Mouse (Mus musculus): Measurements from ENCODE around the gene Lars2. TPM values are rescaled to one million over a fixed set of nuclear protein-coding genes. Genes with fewer than 3 reads are reported as not detected.
"Not testable (repeated sequence)": the region's sequence is repeated elsewhere in the genome, so short reads cannot be mapped to it uniquely, and the experiment has no call there.

The Lars2 gene
- total RNA-seq (2021), result 10 to 100 TPM; 78.0 to 86.2 TPM
- long read RNA-seq, experiment 1, partial matches to known transcripts, result 1 of 5 reads
- long read RNA-seq, experiment 1, other reads (novel, unspliced or antisense), result 1 of 5 reads
- long read RNA-seq, experiment 2, transcript Lars2-201 (21 exons, 3,894 nt), result major isoform, 6 of 9 reads
- long read RNA-seq, experiment 2, partial matches to known transcripts, result 2 of 9 reads
- long read RNA-seq, experiment 2, other reads (novel, unspliced or antisense), result 1 of 9 reads

DNA sequence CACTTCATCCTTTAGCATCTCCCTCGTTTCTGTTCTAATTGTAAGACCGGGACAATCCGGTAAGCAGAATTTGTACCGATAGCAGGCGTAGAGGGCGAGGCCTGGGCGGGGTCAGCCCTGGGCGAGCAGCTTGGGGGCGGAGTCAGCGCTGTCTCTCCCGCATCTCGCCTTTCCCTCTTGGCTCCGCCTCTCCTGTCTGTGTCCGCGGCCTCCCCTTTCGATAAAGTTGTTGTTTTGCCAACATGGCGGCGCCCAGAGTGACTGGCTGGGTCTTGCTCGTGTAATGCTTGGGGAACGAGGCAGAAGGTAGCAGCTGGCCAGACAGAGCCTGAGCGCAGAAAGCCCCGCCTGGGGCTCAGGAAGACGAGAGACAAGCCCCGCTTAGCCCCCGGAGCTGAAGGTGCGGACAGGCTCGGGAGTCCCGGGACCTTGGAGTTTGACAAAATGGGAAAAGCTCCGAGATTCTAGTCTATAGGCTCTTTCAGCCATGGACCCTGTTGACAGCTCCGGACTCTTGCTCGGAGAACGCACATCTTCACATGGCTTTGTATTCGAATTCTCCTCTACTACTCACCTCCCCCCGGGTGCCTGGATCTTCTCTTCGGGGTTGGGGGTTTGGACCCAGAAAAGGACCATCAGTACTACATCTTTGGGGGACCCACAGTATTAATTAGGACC is at the start of gene Lars2:
Lars2 (plus strand) TSS at position 220 of the 678 bp plus-strand sequence.
- DNase-seq (ENCODE audit: low spot score in 2 of 2), result peak; percentile 88 to 95

DNA sequence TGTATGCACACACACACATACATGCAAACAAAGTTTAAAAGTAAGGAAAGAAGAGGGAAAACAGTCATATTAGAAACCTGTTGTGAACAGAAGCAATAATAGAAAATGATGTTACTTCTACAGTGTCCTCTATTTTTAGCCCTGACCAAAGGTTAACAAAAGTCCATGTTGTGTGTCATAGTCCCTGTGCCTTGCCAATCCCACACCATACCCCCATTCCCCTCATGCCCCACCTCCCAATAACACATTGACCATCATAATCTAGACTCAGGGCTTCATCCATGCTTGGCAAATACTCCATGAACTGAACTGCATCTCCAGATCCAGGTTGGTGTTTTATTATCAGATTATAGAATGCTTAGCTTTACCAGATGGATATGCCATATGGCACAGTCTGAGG is 40.6 kb upstream of the Lars2 start:
- no peak for DNase-seq (ENCODE audit: low spot score in 2 of 2)

DNA sequence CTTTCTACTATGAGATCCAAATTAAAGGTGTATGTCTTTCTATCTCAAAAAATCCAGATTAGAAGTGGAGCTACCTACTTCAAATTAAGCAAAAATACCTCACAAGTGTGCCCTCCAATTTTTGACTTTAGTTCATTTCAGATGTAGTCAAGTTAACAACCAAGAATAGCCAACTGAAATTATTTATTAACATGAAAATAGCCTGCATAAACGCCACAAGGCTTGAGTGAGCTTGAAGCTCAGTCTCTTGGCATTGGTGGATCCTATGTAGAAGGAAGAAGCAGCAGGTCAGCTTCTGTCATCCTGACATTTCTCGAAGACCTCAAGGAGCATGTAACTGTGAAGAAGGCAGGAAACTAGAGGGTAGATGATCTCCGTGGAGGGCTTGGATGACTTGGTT is 38.4 kb upstream of the Lars2 start:
- no peak for DNase-seq (ENCODE audit: low spot score in 2 of 2)

DNA sequence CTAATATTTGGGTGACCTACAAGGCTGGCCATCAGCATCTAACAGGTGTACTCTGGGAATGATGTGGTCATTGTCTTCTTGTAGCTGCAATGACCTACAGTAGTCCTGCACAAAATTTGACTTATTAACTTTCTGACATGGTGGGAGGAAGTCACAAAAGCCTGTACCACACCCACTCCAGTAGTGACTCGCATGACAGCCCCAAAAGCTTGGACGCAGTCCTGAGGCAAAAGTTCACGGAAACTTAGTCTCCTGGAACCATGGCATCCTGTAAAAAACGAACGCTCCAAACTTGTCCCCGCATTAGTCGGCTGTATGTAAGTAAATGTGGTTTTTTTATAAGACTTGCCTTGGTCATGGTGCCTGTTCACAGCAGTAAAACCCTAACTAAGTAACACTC is 36.9 kb upstream of the Lars2 start:
- no peak for DNase-seq (ENCODE audit: low spot score in 2 of 2)

DNA sequence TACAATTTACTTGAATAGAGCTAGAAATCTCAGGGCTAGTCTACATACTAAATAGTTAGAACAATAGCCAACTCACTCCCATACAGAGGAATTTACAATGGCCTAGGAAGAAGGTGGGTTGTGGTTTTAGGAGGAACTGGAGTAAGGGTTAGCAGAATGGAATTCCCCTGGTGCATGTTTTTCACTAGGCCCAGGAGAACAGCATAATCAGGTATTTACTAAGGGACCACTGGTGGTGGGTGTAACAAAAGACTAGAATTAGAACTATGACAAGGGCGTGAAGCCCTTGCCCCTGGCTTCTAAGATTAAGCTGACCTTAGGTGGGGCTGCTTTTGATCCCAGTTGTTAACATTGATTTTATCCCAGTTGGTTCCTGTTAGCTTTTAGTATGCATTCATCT is 36.5 kb upstream of the Lars2 start:
- not testable (repeated sequence) for DNase-seq (ENCODE audit: low spot score in 2 of 2)

DNA sequence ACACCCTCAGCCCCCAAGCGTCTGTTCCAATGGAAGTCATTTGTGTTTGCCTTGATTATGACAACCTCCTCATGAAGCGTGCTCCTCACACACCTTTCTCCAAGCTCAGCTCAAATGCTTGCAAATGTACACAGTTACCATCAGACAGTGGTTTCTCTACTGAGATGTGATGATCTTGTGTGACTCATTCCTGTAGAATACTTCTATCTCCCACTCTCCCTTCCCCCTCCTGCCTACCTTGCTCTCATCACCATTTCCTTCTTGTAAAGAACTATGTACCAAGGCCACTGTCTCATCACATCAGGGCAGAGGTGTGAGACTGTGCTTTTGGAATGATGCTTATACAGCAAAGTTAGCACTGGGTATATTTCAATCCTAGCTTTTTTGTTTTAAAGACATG is 33.2 kb upstream of the Lars2 start:
- no peak for DNase-seq (ENCODE audit: low spot score in 2 of 2)

DNA sequence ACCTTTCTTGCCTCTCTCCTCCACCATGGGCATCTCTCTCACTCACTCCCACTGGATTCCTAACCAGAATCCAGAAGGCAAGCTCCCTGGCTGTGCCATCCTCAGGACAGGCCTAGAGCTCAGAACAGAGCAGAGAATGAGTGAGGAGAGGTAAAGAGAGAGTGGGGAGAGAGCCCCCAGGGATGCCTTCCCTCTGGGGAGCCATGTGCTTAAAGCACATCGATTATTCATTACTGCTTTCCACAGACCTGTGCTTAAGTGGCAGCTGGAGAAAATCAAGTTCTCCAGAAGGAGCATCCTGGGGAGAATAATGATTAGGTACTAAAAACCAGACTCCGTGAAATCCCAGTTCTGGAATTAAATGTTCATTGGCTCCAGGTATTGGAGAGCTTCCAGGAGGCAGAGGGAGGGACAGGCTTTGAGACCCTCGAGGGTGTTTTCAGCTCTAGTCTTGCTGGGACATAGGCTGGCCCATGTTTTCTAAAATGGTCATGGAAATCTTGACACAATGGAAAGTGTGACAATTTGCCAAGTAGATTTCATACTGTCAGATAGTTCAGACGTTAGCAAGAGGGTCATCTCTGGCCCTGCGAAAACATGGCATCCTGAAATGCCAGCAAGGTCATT is 31.6 kb upstream of the Lars2 start:
- no peak for DNase-seq (ENCODE audit: low spot score in 2 of 2)

DNA sequence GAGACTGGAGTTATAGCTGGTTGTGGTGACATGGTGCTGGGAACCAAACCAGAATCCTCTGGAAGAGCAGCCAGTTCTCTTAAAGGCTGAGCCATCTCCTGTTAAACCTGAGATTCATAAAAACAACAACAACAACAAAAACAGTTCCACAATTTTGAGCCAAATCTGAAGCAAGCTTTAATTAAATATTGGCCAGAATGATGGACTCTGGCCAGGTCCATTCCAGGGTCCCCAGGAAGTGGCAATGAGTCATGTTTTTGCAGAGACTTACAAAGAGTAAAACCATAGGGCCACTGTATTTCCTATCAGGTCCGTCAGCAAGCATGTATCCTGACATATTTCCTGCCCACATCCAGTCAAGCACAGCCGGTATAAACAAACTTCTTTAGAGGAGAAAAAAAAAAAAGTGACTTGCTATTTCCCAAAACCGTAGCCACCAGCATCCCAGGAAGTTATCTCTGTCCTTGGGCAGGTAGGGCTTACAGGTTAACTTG is 27.0 kb upstream of the Lars2 start:
- DNase-seq (ENCODE audit: low spot score in 2 of 2), result no peak

DNA sequence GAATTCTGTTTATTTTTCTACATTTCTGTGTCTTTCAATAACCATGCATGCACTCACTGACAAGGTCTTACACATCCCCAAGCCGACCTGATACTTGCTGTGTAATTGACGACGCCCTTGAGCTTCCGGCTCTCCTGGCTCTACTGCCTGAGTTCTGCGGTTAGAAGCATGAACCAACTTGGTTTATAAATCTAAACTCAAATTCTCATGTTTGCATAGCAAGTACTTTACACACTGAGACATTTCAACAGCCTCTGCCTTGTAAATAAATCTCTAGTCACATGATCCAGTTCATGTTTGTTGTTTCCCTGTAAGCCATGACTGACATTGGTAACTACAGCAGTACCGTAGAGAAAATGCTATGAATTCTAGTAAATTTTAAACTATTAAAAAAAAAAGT is 25.5 kb upstream of the Lars2 start:
- no peak for DNase-seq (ENCODE audit: low spot score in 2 of 2)

DNA sequence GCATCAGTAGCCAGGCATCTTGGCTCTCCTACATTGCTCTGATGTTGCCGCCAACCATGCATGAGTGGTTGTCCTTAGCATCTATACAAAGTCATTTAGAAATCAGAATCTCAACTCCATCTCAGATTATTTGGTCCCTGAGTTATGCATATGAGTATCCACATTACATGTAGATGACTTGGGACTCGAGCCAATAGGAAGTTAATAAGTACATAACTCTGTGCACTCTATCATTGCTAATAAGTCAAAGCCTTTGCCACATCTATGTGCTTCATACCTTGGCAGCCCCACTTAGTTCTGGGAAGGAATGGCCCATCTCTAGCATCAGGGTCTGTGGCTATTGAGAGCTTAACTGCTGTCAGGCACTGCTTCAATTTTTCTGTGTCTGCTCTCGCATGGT is 23.7 kb upstream of the Lars2 start:
- DNase-seq (ENCODE audit: low spot score in 2 of 2), result no peak

DNA sequence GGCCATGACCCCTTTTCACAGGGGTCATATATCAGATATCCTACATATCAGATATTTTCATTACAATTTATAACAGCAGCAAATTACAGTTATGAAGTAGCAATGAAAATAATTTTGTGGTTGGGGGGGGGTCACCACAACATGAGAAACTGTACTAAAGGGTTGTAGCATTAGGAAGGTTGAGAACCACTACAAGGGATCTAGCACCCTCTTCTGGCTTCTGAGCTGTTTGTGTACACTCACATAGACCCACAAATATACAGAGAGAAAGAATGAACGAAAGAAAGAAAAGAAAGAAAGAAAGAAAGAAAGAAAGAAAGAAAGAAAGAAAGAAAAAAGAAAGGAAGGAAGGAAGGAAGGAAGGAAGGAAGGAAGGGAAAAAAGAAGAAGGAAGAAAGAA is 17.4 kb upstream of the Lars2 start:
- DNase-seq (ENCODE audit: low spot score in 2 of 2), result not testable (repeated sequence)

DNA sequence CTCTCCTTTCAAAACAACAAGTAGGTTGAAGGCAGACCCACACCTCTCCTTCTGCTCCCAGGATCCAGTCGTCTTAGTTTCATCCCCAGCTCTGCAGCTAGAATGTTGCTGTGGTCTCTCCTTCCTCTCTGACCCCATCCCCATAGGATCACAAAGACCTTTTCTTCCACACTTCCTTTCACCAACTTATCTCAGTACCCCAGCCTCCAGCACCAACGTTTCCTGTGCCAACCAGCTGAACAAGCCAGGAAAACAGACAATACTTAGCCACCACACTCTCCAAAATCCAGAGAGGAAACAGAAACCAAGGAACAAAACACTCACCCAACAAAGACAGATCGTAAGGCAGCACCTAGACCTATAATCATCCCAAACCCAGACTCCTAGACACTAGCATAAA is 6.7 kb upstream of the Lars2 start:
- DNase-seq (ENCODE audit: low spot score in 2 of 2), result no peak

DNA sequence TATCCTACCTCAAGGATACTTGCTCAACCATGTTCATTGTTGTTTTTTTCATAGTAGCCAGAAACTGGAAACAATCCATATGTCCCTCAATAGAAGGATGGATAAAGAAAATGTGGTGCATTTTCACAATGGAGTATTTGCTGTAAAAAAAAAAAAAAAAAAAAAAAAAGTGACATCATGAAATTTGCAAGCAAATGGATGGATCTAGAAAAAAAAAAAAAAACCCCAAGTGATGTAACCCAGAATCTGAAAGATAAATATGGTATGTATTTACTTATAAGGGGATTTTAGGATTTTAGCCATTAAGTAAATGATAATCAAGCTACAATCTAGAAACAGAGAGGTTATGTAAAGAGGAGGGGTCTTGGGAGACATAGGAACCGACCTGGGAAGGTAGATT is 1.4 kb upstream of the Lars2 start:
- no peak for DNase-seq (ENCODE audit: low spot score in 2 of 2)

DNA sequence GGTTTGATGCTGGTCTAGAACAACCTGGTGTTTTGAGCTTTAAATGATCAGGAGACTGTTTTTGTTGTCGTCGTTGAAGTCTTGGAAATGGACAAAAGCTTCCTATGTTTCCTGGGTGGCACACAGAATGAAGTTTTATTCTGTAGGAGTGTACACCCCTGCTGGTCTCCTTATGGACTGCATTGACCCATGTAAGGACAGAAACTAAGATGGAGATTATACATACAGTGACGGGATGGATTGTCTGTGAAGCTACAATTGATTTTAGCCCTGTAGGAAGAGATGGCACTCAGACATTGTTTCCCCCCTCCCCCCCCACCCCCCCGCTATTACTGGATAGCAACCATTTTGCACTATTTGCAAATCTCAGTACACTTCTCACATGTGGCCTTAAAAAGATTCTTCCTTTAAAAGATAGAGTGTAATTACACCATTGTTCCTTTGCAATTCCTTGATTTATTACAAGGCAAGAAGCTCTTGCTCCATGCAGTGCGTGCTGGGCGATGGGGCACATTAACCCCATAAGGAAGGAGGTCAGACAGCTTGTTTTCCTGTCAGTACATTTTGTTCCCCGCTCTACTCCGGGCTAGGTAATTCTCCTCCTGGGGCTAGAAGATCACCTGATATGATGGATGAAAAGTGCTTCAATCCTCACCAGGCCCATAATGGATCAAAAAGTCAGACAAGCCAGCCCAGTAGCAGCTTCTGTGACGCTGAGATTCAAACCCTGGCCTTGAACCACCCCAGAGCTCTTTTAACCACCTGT is 602 bp upstream of the Lars2 start:
- DNase-seq (ENCODE audit: low spot score in 2 of 2), result no peak

DNA sequence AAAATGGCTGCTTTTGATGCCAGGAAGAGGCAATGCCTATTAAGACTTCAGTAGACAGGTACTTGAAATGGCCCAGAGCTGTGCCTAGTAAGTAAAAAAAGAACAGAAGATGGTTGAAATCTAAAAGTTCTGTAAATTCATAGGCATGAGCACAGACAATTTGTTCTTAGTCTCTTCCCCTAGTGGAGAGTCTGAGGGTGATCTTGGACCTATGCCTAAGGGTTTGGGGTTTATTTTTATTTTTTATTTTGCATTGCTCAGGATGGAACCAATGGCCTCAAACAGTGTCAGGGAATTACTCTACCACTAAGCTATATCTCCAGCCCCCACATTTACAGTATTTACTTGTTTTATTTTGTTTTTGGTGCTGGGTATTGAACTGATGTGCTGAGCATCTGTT is 909 bp downstream of the Lars2 start:
- DNase-seq (ENCODE audit: low spot score in 2 of 2), result no peak

DNA sequence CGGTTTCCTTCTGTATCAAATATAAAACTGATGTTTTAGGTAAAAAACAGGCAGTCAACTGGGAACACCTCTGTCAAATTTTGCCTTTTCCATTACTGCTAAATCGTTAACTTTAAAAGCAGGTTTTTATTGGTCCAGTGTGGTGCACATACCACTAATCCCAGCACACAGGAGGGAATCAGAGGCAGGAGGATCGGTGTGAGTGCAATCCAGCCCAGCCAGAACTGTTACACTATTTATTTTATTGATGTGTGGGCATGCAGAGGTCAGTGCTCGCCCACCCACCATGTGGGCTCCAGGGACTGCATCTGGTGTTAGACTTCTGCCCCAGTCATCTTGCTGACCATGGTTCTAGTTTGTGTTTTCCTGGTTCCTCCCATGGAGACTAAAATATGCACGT is 15.7 kb downstream of the Lars2 start:
- DNase-seq (ENCODE audit: low spot score in 2 of 2), result no peak

DNA sequence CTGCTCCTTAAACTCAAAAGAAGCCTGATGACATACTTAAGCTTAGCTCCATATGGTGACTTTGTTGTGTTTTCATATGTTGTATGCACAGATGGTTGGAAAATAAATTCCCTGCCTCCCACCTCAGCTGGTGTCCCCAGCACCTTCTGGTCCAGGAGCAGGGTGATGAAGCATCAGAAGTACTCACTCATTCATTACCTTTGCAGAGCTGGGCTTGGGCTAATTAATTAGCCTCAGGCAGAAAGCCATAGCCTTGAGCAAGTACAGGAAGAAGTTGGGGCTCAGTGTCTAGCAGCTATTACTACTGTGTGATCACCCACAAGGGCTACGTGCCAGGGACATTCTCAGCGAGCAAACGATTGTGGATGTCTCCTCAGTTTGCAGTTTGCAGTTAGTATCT is 18.0 kb downstream of the Lars2 start:
- DNase-seq (ENCODE audit: low spot score in 2 of 2), result peak; percentile 69 to 72

DNA sequence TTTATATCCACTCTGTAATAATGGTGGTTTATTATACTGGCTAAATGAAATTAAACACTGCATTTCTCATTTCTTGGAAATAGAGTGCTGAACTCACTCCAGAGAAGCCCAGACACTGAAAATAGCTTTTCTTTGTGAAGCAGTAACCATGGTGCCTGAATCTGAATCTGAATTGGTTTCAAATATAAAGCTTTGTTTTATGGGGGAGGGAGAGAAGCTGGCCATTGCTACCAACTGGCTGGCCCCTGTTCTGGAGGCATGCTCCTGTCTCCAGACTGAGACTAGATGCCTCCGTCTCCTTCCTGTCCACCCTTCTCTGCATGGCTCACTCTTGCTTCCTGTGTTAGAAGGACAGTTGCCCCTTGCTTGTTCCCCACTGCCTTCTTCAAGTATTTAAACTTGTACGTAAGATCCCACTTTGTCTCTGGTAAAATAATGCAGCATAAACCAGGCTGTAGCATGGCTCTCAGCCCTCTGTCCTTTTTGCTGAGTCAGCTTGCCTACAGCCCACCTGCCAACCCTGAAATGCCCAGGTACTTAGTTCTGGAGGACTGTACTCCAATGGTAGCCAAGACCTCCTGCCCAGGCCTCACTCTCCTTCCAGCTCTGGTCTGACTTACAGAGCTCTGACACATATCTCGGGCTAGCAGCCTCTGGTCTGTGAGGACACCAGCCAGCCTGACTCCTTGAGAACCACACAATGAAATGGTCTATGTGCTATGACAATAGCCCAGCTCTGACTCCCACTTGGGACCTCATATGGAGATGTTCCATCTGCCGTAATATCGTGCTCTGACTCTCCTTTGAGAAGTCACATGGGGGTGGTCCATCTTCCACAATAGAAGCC is 18.8 kb downstream of the Lars2 start:
- peak in 1 of 2 experiments; percentile 54 for DNase-seq (ENCODE audit: low spot score in 2 of 2)

DNA sequence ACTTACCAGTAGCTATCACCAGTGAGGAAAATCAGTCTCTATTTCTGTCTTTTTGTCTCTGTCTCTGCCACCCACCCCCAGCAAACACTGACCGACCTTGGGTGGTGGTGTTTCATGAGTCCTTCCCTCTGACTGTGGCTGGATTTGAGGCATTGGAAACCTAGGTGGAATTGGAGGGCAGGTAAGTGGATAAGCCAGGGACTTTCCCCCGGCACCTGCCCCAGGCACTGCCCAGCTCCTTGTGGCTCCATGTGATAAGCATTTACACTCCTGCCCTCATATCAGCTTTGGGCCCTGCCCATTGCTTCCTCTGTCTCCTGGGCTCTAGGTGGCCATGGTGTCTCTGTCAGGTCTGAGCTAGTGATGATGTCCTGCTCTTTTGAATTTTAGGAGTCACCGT is 19.6 kb downstream of the Lars2 start:
- no peak for DNase-seq (ENCODE audit: low spot score in 2 of 2)

DNA sequence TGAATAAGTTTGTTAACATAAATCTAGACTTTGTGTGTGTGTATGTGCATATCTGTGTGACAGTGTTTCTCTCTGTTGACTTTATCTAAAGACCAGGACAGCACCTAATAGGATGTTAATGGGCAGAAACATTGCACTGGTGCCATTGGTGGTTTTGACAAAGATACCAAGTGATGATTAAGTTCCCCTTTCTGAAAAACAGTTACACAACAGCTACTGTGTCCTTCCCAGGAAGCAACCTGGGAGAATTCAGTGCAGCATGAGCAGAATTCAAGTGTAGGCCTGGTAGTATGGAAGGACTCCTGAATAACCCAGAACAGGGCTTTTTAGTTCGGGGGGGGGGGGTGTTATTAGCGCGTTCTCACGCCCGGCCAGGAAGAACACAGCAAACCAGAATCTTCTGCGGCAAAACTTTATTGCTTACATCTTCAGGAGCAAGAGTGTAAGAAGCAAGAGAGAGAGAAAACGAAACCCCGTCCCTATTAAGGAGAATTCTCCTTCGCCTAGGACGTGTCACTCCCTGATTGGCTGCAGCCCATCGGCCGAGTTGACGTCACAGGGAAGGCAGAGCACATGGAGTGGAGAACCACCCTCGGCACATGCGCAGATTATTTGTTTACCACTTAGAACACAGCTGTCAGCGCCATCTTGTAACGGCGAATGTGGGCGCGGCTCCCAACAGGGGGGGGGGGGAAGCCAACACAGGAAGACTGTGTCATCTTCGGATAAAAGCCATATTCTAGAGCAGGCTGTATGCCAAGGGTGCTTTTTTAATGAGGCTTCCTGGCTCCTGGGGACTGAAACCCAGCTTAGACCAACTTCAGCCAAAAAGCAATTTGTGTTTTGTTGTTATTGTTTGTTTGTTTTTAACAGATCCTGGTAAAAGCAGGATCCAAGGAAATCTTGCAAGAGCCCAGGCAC is 21.6 kb downstream of the Lars2 start:
- peak in 1 of 2 experiments; percentile 51 for DNase-seq (ENCODE audit: low spot score in 2 of 2)
